Mouse (Mus musculus): ENCODE measurements around the gene Olfr433.
"Not testable (repeated sequence)": the region's sequence is repeated elsewhere in the genome, so short reads cannot be mapped to it uniquely, and the experiment has no call there.

Olfr433 gene

GRCm38 (mm10) chr1:174040523-174041177, at the start of gene Olfr433:
Olfr433 (plus strand) TSS chr1:174040705.
- peak; percentile 17 to 22 for DNase-seq (ENCODE audit: low spot score in 2 of 2)

GRCm38 (mm10) chr1:173995003-173995402, 45.5 kb upstream of the Olfr433 start:
- no peak for DNase-seq (ENCODE audit: low spot score in 2 of 2)

GRCm38 (mm10) chr1:174004352-174005109, 36.0 kb upstream of the Olfr433 start:
- not testable (repeated sequence) for DNase-seq (ENCODE audit: low spot score in 2 of 2)

GRCm38 (mm10) chr1:174007050-174007449, 33.5 kb upstream of the Olfr433 start:
- DNase-seq (ENCODE audit: low spot score in 2 of 2), result not testable (repeated sequence)

GRCm38 (mm10) chr1:174031698-174032097, 8.8 kb upstream of the Olfr433 start, which contains the start of gene Ifi205:
Ifi205 (minus strand) TSS chr1:174031810.
- DNase-seq (ENCODE audit: low spot score in 2 of 2), result no peak

GRCm38 (mm10) chr1:174035841-174036240, 4.7 kb upstream of the Olfr433 start:
- no peak for DNase-seq (ENCODE audit: low spot score in 2 of 2)

GRCm38 (mm10) chr1:174038480-174038879, 2.0 kb upstream of the Olfr433 start:
- no peak for DNase-seq (ENCODE audit: low spot score in 2 of 2)

- DNase-seq (ENCODE audit: low spot score in 2 of 2), result not testable (repeated sequence)
These were observed 1.8 kb downstream of the Olfr433 start for GRCm38 (mm10) chr1:174042091-174042884.

- no peak for DNase-seq (ENCODE audit: low spot score in 2 of 2)
These were observed 3.9 kb downstream of the Olfr433 start for GRCm38 (mm10) chr1:174044431-174044830.

- DNase-seq (ENCODE audit: low spot score in 2 of 2), result not testable (repeated sequence)
These were observed 7.7 kb downstream of the Olfr433 start for GRCm38 (mm10) chr1:174048227-174048626.

GRCm38 (mm10) chr1:174048893-174049292, 8.4 kb downstream of the Olfr433 start, which contains the start of gene Olfr432:
Olfr432 (plus strand) TSS chr1:174049205.
- DNase-seq (ENCODE audit: low spot score in 2 of 2), result no peak

- not testable (repeated sequence) for DNase-seq (ENCODE audit: low spot score in 2 of 2)
These were observed 8.9 kb downstream of the Olfr433 start for GRCm38 (mm10) chr1:174049357-174049756.

- DNase-seq (ENCODE audit: low spot score in 2 of 2), result no peak
These were observed 10.0 kb downstream of the Olfr433 start for GRCm38 (mm10) chr1:174050532-174050931.

- no peak for DNase-seq (ENCODE audit: low spot score in 2 of 2)
These were observed 11.0 kb downstream of the Olfr433 start for GRCm38 (mm10) chr1:174051515-174051914.

GRCm38 (mm10) chr1:174051931-174052536, 11.5 kb downstream of the Olfr433 start:
- DNase-seq (ENCODE audit: low spot score in 2 of 2), result no peak

GRCm38 (mm10) chr1:174052981-174053380, 12.5 kb downstream of the Olfr433 start:
- DNase-seq (ENCODE audit: low spot score in 2 of 2), result no peak

GRCm38 (mm10) chr1:174055248-174055647, 14.7 kb downstream of the Olfr433 start:
- no peak for DNase-seq (ENCODE audit: low spot score in 2 of 2)

- DNase-seq (ENCODE audit: low spot score in 2 of 2), result no peak
These were observed 25.8 kb downstream of the Olfr433 start, which contains the start of gene Olfr430 for GRCm38 (mm10) chr1:174066305-174066704. Olfr430 (plus strand) TSS chr1:174066605.

- no peak for DNase-seq (ENCODE audit: low spot score in 2 of 2)
These were observed 43.5 kb downstream of the Olfr433 start, which contains the start of gene Olfr429 for GRCm38 (mm10) chr1:174084031-174084430. Olfr429 (plus strand) TSS chr1:174084331.
